Comparison of ENCODE assay signal across 8 mouse cellular contexts in genomic region chr10:127604465-127605250, GRCm38 (mm10). TPM values are rescaled to one million over a fixed set of nuclear protein-coding genes. Genes with fewer than 3 reads are reported as not detected.
DNase-seq lines count a peak whose midpoint lies in the region; ATAC-seq lines count a peak whose summit lies in the region.

No protein-coding gene starts in this region.

- peak; percentile 68 to 79 for DNase-seq in adrenal gland, adult (ENCODE audit: inconsistent age in 2 of 2, low spot score in 1 of 2)
- DNase-seq in adrenal gland, adult 18-20 months (ENCODE audit: low spot score in 2 of 2): no peak
- DNase-seq in 3134 (ENCODE audit: extremely low read depth, insufficient read length, low spot score): peak; percentile 62
- DNase-seq in gastrocnemius, adult 18-20 months (ENCODE audit: low spot score): peak; percentile 55
- peak; percentile 88 for DNase-seq in kidney, postnatal 10 days
- no peak for DNase-seq in thymus, adult 18-20 months

- no peak for ATAC-seq in forebrain, embryonic 16.5 days

- WGBS in macrophage (ENCODE audit: missing documents): 7% methylated on average over 15 of the region's 15 CpGs
- WGBS in forebrain, embryonic 16.5 days: 79% methylated on average over 15 of the region's 15 CpGs

- no peaks in the 10 kb centered on the region for H3K27me3 ChIP-seq in forebrain, embryonic 16.5 days (replicated peaks; ENCODE audit: control insufficient read depth, insufficient read depth, low read length)

- H3K27ac ChIP-seq in macrophage: peak overlapping the region; percentile 100
- no peak overlapping the region for H3K27ac ChIP-seq in forebrain, embryonic 16.5 days (ENCODE audit: low read length)

- H3K4me2 ChIP-seq in forebrain, embryonic 16.5 days (ENCODE audit: low read length): no peak overlapping the region

- H3K9me3 ChIP-seq in forebrain, embryonic 16.5 days (ENCODE audit: control insufficient read depth, low read length): no peaks in the 10 kb centered on the region

- peaks cover 49% of the 10 kb centered on the region for H3K36me3 ChIP-seq in macrophage (ENCODE audit: inconsistent target)
- H3K36me3 ChIP-seq in forebrain, embryonic 16.5 days (ENCODE audit: control insufficient read depth, insufficient read depth): peaks cover 38% of the 10 kb centered on the region

- H3K79me2 ChIP-seq in macrophage (ENCODE audit: inconsistent target): peaks cover 79% of the 10 kb centered on the region

- H3K4me3 ChIP-seq in macrophage (ENCODE audit: inconsistent target): no peak overlapping the region
- H3K4me3 ChIP-seq in forebrain, embryonic 16.5 days (replicated peaks; ENCODE audit: low read length): no peak overlapping the region

- H3K9ac ChIP-seq in forebrain, embryonic 16.5 days (replicated peaks; ENCODE audit: low read depth, low read length): no peak overlapping the region

- no peaks in the 10 kb centered on the region; the same call in 1 of the 2 replicates for H3K4me1 ChIP-seq in forebrain, embryonic 16.5 days (replicated peaks; ENCODE audit: control insufficient read depth, insufficient read depth, low read length)

RNA-seq across cellular contexts. Expression of gene Lrp1, which starts 16.3 kb away (rescaled TPM):
- 100 to 1,000 TPM; 145 to 148 TPM for total RNA-seq in adrenal gland, adult 18-20 months (2021)
- total RNA-seq in gastrocnemius, adult 18-20 months (2021): 10 to 100 TPM; 40.8 to 43.4 TPM
- total RNA-seq in macrophage (2018; cell fraction: chromatin; rRNA removed): 1,000 to 10,000 TPM in 10 of 26 experiments, 100 to 1,000 TPM in 16; 161 to 1,849 (median 957) TPM
- total RNA-seq in macrophage (2018; cell fraction: cytosol; rRNA removed): 100 to 1,000 TPM; 187 to 924 (median 416) TPM
- total RNA-seq in macrophage (2018; cell fraction: nucleus; rRNA removed): 1,000 to 10,000 TPM in 20 of 26 experiments, 100 to 1,000 TPM in 6; 439 to 3,096 (median 1,237) TPM
- polyA plus RNA-seq in macrophage (2018): 315 to 785 TPM (median 440 TPM) in 3 replicates
- polyA plus RNA-seq in forebrain, embryonic 16.5 days (2015; fragmentation: Nextera tagmentation; extraction: Ambion mirVana): 114 and 117 TPM in 2 replicates

RNA-seq across cellular contexts. Expression of gene Stat6, which starts 38.1 kb away (rescaled TPM):
- total RNA-seq in adrenal gland, adult 18-20 months (2021): 100 to 1,000 TPM in 1 of 2 experiments, 10 to 100 TPM in 1; 87.7 to 105 TPM
- 10 to 100 TPM; 16.0 to 17.9 TPM for total RNA-seq in gastrocnemius, adult 18-20 months (2021)
- 100 to 1,000 TPM; 187 to 439 (median 329) TPM for total RNA-seq in macrophage (2018; cell fraction: chromatin; rRNA removed)
- total RNA-seq in macrophage (2018; cell fraction: cytosol; rRNA removed): 100 to 1,000 TPM; 105 to 151 (median 131) TPM
- 100 to 1,000 TPM; 141 to 357 (median 222) TPM for total RNA-seq in macrophage (2018; cell fraction: nucleus; rRNA removed)
- polyA plus RNA-seq in macrophage (2018): 122 to 141 TPM (median 128 TPM) in 3 replicates
- polyA plus RNA-seq in forebrain, embryonic 16.5 days (2015; fragmentation: Nextera tagmentation; extraction: Ambion mirVana): 4.3 and 5.1 TPM in 2 replicates

Comparison
In these comparisons a context has a peak if more than half of its experiments do, and no peak if none do; other contexts are left out.
1. DNase-seq: peak in adrenal gland, adult (2 of 2), 3134 (single experiment), gastrocnemius, adult 18-20 months (single experiment) and kidney, postnatal 10 days (single experiment); none in adrenal gland, adult 18-20 months (0 of 2) and thymus, adult 18-20 months (0 of 2).
2. RNA of gene Stat6, which starts 38.1 kb away (total RNA-seq): 87.7 to 105 TPM in adrenal gland, adult 18-20 months; 16.0 to 17.9 TPM in gastrocnemius, adult 18-20 months; every median in the first group is over 4 times any median in the second.